Comparison of ENCODE assay signal across 9 mouse cellular contexts in genomic region chr7:143793121-143793520, GRCm38 (mm10). TPM values are rescaled to one million over a fixed set of nuclear protein-coding genes. Genes with fewer than 3 reads are reported as not detected.
A peak's percentile ranks its signal among the peaks of the same experiment; 100 is the strongest.
DNase-seq lines count a peak whose midpoint lies in the region; ATAC-seq and TF ChIP-seq lines count a peak whose summit lies in the region.
"Had no signal": no experiment of that assay in that cellular context is flagged by ENCODE, and none has a peak within 500 bp of the region (broad histone marks: within the 10 kb centered on the region; RNA-seq: fewer than 3 reads in every experiment).

No protein-coding gene starts in this region.

- 0 out of 2 replicates have a peak overlapping the region, but pooled peaks have one; percentile 46 for H3K27ac ChIP-seq in intestine, postnatal 0 days (ENCODE audit: low read depth, low read length)

- ATAC-seq in frontal cortex, adult (ENCODE audit: low TSS enrichment): peak; percentile 50; the same call in 1 of the 2 replicates
- peak; percentile 87 for ATAC-seq in intestine, postnatal 0 days

- no peak overlapping the region for H3K4me3 ChIP-seq in intestine, postnatal 0 days (ENCODE audit: low read depth, low read length)

- H3K4me2 ChIP-seq in intestine, postnatal 0 days (replicated peaks; ENCODE audit: low read depth): no peak overlapping the region

- 51% methylated on average over 4 of the region's 4 CpGs for WGBS in intestine, postnatal 0 days

- H3K27me3 ChIP-seq in intestine, postnatal 0 days (replicated peaks; ENCODE audit: control insufficient read depth, insufficient read depth, low read length): no peaks in the 10 kb centered on the region

- no peaks in the 10 kb centered on the region for H3K9me3 ChIP-seq in intestine, postnatal 0 days (ENCODE audit: control insufficient read depth)

- 0 out of 2 replicates have a peak, but pooled peaks cover 4% of the 10 kb centered on the region for H3K4me1 ChIP-seq in intestine, postnatal 0 days (replicated peaks; ENCODE audit: control insufficient read depth, insufficient read depth, low read length)

- peaks cover 31% of the 10 kb centered on the region for H3K36me3 ChIP-seq in intestine, postnatal 0 days (ENCODE audit: control insufficient read depth, insufficient read depth)

- DNase-seq in frontal cortex, postnatal 25 days (ENCODE audit: low spot score in 2 of 2): no peak
- DNase-seq in B cell, adult 2 months: peak; percentile 79 to 84
- DNase-seq in adrenal gland, postnatal 25 days: peak; percentile 51
- peak; percentile 61 for DNase-seq in lung, postnatal 25 days (ENCODE audit: low spot score)
- peak; percentile 65 for DNase-seq in thymus, postnatal 14 days
- DNase-seq in right cerebral cortex, postnatal 14 days: no peak

- no peak overlapping the region for H3K9ac ChIP-seq in intestine, postnatal 0 days (ENCODE audit: low read depth, low read length)

- peak; percentile 90 for TF ChIP-seq CTCF in intestine, postnatal 0 days (IDR thresholded peaks at IDR 0.05; ENCODE audit: low read depth)

RNA-seq across cellular contexts. Expression of gene Mrgpre, which starts 8.8 kb away (rescaled TPM):
- 1.4 and 2.0 TPM in 2 replicates for total RNA-seq in adrenal gland, postnatal 25 days (2021)
- 1.0 and 1.5 TPM in 2 replicates for polyA plus RNA-seq in intestine, postnatal 0 days (2015; fragmentation: Nextera tagmentation; extraction: Ambion mirVana)

RNA-seq across cellular contexts. Expression of gene Mrgprg, which starts 26.3 kb away (rescaled TPM):
- total RNA-seq in adrenal gland, postnatal 25 days (2021): 0.27 and 0.67 TPM in 2 replicates
- not detected in 2 replicates for polyA plus RNA-seq in intestine, postnatal 0 days (2015; fragmentation: Nextera tagmentation; extraction: Ambion mirVana)
- polyA plus RNA-seq: limb, embryonic 14.5 days had no signal

RNA-seq across cellular contexts. Expression of gene Nadsyn1, which starts 29.5 kb away (rescaled TPM):
- 16.7 and 21.7 TPM in 2 replicates for total RNA-seq in adrenal gland, postnatal 25 days (2021)
- polyA plus RNA-seq in intestine, postnatal 0 days (2015; fragmentation: Nextera tagmentation; extraction: Ambion mirVana): 24.8 and 26.4 TPM in 2 replicates

RNA-seq across cellular contexts. Expression of gene Dhcr7, which starts 29.8 kb away (rescaled TPM):
- total RNA-seq in adrenal gland, postnatal 25 days (2021): 1,142 and 1,301 TPM in 2 replicates
- 30.4 and 31.2 TPM in 2 replicates for polyA plus RNA-seq in intestine, postnatal 0 days (2015; fragmentation: Nextera tagmentation; extraction: Ambion mirVana)

RNA-seq across cellular contexts. Expression of gene Osbpl5, which starts 36.3 kb away (rescaled TPM):
- total RNA-seq in adrenal gland, postnatal 25 days (2021): 22.8 and 37.0 TPM in 2 replicates
- 11.3 and 13.1 TPM in 2 replicates for polyA plus RNA-seq in intestine, postnatal 0 days (2015; fragmentation: Nextera tagmentation; extraction: Ambion mirVana)

Comparison
In these comparisons a context has a peak if more than half of its experiments do, and no peak if none do; other contexts are left out.
1. DNase-seq: peak in B cell, adult 2 months (2 of 2), adrenal gland, postnatal 25 days (single experiment), lung, postnatal 25 days (single experiment) and thymus, postnatal 14 days (single experiment); none in frontal cortex, postnatal 25 days (0 of 2) and right cerebral cortex, postnatal 14 days (single experiment).